Mouse (Mus musculus): ENCODE measurements around the gene Cdk6.

DNA sequence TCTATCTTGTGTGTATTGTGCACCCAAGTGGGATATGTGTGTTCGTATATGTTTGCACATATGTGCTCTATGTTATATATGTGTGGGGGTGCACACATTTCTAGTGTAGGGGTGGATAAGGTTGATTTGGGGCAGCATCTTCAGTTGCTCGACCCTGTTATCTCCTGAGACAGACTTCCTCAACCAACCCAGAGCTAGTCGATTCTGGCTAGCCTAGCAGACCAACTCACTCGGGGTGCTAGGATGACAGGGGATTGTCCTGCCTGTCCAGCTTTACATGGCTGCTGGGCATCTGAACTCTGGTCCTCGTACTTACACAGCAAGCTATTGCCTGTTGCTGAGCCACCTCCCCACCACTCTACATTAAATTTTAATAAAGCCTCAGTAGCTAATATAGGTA, 13.0 kb downstream of the Cdk6 start:
- TF ChIP-seq ZNF384 (IDR thresholded peaks at IDR 0.05; ENCODE audit: low read depth, low read length) (peak; percentile 32; the same call in 1 of the 2 replicates), POLR2A (IDR thresholded peaks at IDR 0.05; ENCODE audit: control insufficient read depth in 1 of 2, insufficient read depth in 1 of 2, low read depth in 1 of 2, low read length in 2 of 2, poor library complexity in 1 of 2) (peak in 1 of 2 experiments; percentile 68; a peak in 2 of 4 replicates), GABPA (IDR thresholded peaks at IDR 0.05; ENCODE audit: low read depth, low read length) (no peak), CTCF (IDR thresholded peaks at IDR 0.05 in 2 of 3, conservative IDR thresholded peaks at IDR 0.05 in 1 of 3; ENCODE audit: control insufficient read depth in 1 of 3, insufficient read depth in 1 of 3, low read depth in 2 of 3, low read length in 3 of 3, poor library complexity in 1 of 3, severe bottlenecking in 1 of 3) (no peak), RCOR1 (IDR thresholded peaks at IDR 0.05; ENCODE audit: low read depth, low read length) (peak; percentile 61), SMC3 (IDR thresholded peaks at IDR 0.05; ENCODE audit: low read depth, low read length) (no peak), EP300 (IDR thresholded peaks at IDR 0.05; ENCODE audit: low read depth in 1 of 2, low read length in 2 of 2) (peak; percentile 94 to 97), CHD1 (IDR thresholded peaks at IDR 0.05; ENCODE audit: low read depth, low read length) (no peak), TCF12 (IDR thresholded peaks at IDR 0.05; ENCODE audit: low read depth, low read length) (peak; percentile 92), SIN3A (IDR thresholded peaks at IDR 0.05; ENCODE audit: low read length) (peak; percentile 84), MYC (IDR thresholded peaks at IDR 0.05; ENCODE audit: low read depth, low read length) (0 out of 2 replicates have a peak, but pooled peaks have one; percentile 8), TAL1 (IDR thresholded peaks at IDR 0.05; ENCODE audit: low read length) (peak; percentile 93), USF1 (IDR thresholded peaks at IDR 0.05; ENCODE audit: low read depth, low read length) (no peak), POLR2AphosphoS5 (IDR thresholded peaks at IDR 0.05; ENCODE audit: borderline replicate concordance, low read depth, low read length) (peak; percentile 81; the same call in 1 of the 2 replicates)
